In genomic region chr6:114778650-114779049, GRCm38 (mm10) we compare ENCODE assay signal across 13 mouse cellular contexts.
A peak's percentile ranks its signal among the peaks of the same experiment; 100 is the strongest.
DNase-seq lines count a peak whose midpoint lies in the region; ATAC-seq and TF ChIP-seq lines count a peak whose summit lies in the region.
"Had no signal": no experiment of that assay in that cellular context is flagged by ENCODE, and none has a peak within 500 bp of the region (broad histone marks: within the 10 kb centered on the region; RNA-seq: fewer than 3 reads in every experiment).

No protein-coding gene starts in this region.

- no peaks in the 10 kb centered on the region for H3K36me3 ChIP-seq in forebrain, embryonic 13.5 days (ENCODE audit: poor library complexity, severe bottlenecking)
- H3K36me3 ChIP-seq in forebrain, embryonic 10.5 days (replicated peaks), result no peaks in the 10 kb centered on the region
- no peaks in the 10 kb centered on the region for H3K36me3 ChIP-seq in midbrain, postnatal 0 days (ENCODE audit: insufficient read depth, low read length)
- H3K36me3 ChIP-seq in midbrain, embryonic 16.5 days (ENCODE audit: control insufficient read depth, insufficient read depth, low read length), result no peaks in the 10 kb centered on the region
- H3K36me3 ChIP-seq: liver, embryonic 13.5 days had no signal

- 0 out of 2 replicates have a peak, but pooled peaks have one; percentile 36 for ATAC-seq in forebrain, embryonic 13.5 days
- no peak for ATAC-seq in midbrain, postnatal 0 days (ENCODE audit: low FRiP score)
- no peak for ATAC-seq in midbrain, embryonic 16.5 days
- ATAC-seq in neutrophil, adult 5-6 weeks (ENCODE audit: extremely low read depth, insufficient number of reproducible peaks, low FRiP score, poor library complexity, severe bottlenecking), result peak; percentile 31; the same call in 1 of the 2 replicates

- 0 out of 2 replicates have a peak, but pooled peaks cover 2% of the 10 kb centered on the region for H3K9me3 ChIP-seq in forebrain, embryonic 13.5 days (replicated peaks)
- H3K9me3 ChIP-seq in forebrain, embryonic 10.5 days, result no peaks in the 10 kb centered on the region
- H3K9me3 ChIP-seq in midbrain, postnatal 0 days (ENCODE audit: low read length), result no peaks in the 10 kb centered on the region
- no peaks in the 10 kb centered on the region for H3K9me3 ChIP-seq in midbrain, embryonic 16.5 days (replicated peaks; ENCODE audit: control insufficient read depth, low read length, poor library complexity, severe bottlenecking)
- H3K9me3 ChIP-seq: liver, embryonic 13.5 days had no signal

- H3K27ac ChIP-seq in forebrain, embryonic 13.5 days, result no peak overlapping the region
- H3K27ac ChIP-seq in forebrain, embryonic 10.5 days, result no peak overlapping the region
- H3K27ac ChIP-seq in midbrain, postnatal 0 days (ENCODE audit: low read depth, low read length), result no peak overlapping the region
- no peak overlapping the region for H3K27ac ChIP-seq in midbrain, embryonic 16.5 days (ENCODE audit: low read length)
- H3K27ac ChIP-seq: liver, embryonic 13.5 days had no signal

- no peak overlapping the region for H3K4me2 ChIP-seq in forebrain, embryonic 13.5 days
- H3K4me2 ChIP-seq in midbrain, postnatal 0 days (ENCODE audit: low read depth, low read length, poor library complexity, severe bottlenecking), result no peak overlapping the region
- no peak overlapping the region for H3K4me2 ChIP-seq in midbrain, embryonic 16.5 days (ENCODE audit: low read length)
- H3K4me2 ChIP-seq: liver, embryonic 13.5 days had no signal

- no peak overlapping the region for H3K9ac ChIP-seq in forebrain, embryonic 13.5 days
- H3K9ac ChIP-seq in midbrain, postnatal 0 days (replicated peaks; ENCODE audit: low read length, poor library complexity, severe bottlenecking), result no peak overlapping the region
- no peak overlapping the region for H3K9ac ChIP-seq in midbrain, embryonic 16.5 days (ENCODE audit: low read depth, low read length)
- H3K9ac ChIP-seq: liver, embryonic 13.5 days had no signal

- H3K27me3 ChIP-seq in forebrain, embryonic 13.5 days, result no peaks in the 10 kb centered on the region
- H3K27me3 ChIP-seq in forebrain, embryonic 10.5 days (ENCODE audit: poor library complexity, severe bottlenecking), result no peaks in the 10 kb centered on the region
- H3K27me3 ChIP-seq in midbrain, postnatal 0 days (ENCODE audit: insufficient read depth, low read length), result no peaks in the 10 kb centered on the region
- no peaks in the 10 kb centered on the region for H3K27me3 ChIP-seq in midbrain, embryonic 16.5 days (ENCODE audit: control insufficient read depth, insufficient read depth, low read depth, low read length)
- H3K27me3 ChIP-seq: liver, embryonic 13.5 days had no signal

- peaks cover 34% of the 10 kb centered on the region for H3K4me1 ChIP-seq in forebrain, embryonic 13.5 days
- H3K4me1 ChIP-seq in forebrain, embryonic 10.5 days, result peaks cover 39% of the 10 kb centered on the region
- H3K4me1 ChIP-seq in midbrain, postnatal 0 days (ENCODE audit: insufficient read depth, low read length), result peaks cover 10% of the 10 kb centered on the region; the same call in 1 of the 2 replicates
- H3K4me1 ChIP-seq in midbrain, embryonic 16.5 days (ENCODE audit: control insufficient read depth, insufficient read depth, low read length), result peaks cover 9% of the 10 kb centered on the region

- DNase-seq in forebrain, embryonic 10.5 days (ENCODE audit: extremely low spot score, low spot score), result no peak
- DNase-seq in midbrain, postnatal 0 days (ENCODE audit: low spot score), result peak; percentile 56
- DNase-seq in brain, embryonic 14.5 days (ENCODE audit: low read depth), result peak; percentile 69
- no peak for DNase-seq in adrenal gland, adult 18-20 months (ENCODE audit: low spot score in 2 of 2)
- no peak for DNase-seq in cerebellum, adult 11-12 months
- DNase-seq: cerebellum, postnatal 14 days; heart, postnatal 4 days; liver, embryonic 13.5 days; thymus, adult 18-20 months had no signal

- peak; percentile 6; the same call in 1 of the 2 replicates for TF ChIP-seq CTCF in midbrain, postnatal 0 days (IDR thresholded peaks at IDR 0.05)
- TF ChIP-seq CTCF in brain, embryonic 14.5 days (IDR thresholded peaks at IDR 0.05; ENCODE audit: borderline replicate concordance, extremely low read depth, insufficient read depth, insufficient read length), result no peak

- no peak overlapping the region for H3K4me3 ChIP-seq in forebrain, embryonic 13.5 days
- no peak overlapping the region for H3K4me3 ChIP-seq in forebrain, embryonic 10.5 days
- H3K4me3 ChIP-seq in midbrain, postnatal 0 days (ENCODE audit: low read depth, low read length), result no peak overlapping the region
- no peak overlapping the region for H3K4me3 ChIP-seq in midbrain, embryonic 16.5 days (ENCODE audit: low read depth, low read length)
- H3K4me3 ChIP-seq: erythroblast, embryonic 14.5 days; liver, embryonic 13.5 days had no signal

- 51% methylated on average over 8 of the region's 8 CpGs for WGBS in forebrain, embryonic 13.5 days
- WGBS in forebrain, embryonic 10.5 days, result 87% methylated on average over 8 of the region's 8 CpGs
- 30% methylated on average over 8 of the region's 8 CpGs for WGBS in midbrain, postnatal 0 days
- 28% methylated on average over 8 of the region's 8 CpGs for WGBS in midbrain, embryonic 16.5 days

- TF ChIP-seq POLR2A in brain, embryonic 14.5 days (IDR thresholded peaks at IDR 0.05; ENCODE audit: borderline replicate concordance, extremely low read depth, insufficient read depth, insufficient read length, poor library complexity, severe bottlenecking), result no peak

Comparison
In these comparisons a context has a peak if more than half of its experiments do, and no peak if none do; other contexts are left out.
1. ATAC-seq: peak in forebrain, embryonic 13.5 days (single experiment) and neutrophil, adult 5-6 weeks (single experiment); none in midbrain, postnatal 0 days (single experiment) and midbrain, embryonic 16.5 days (single experiment).
2. DNase-seq: peak in midbrain, postnatal 0 days (single experiment) and brain, embryonic 14.5 days (single experiment); none in forebrain, embryonic 10.5 days (single experiment), adrenal gland, adult 18-20 months (0 of 2) and cerebellum, adult 11-12 months (single experiment).